Comparison of ENCODE assay signal across 8 mouse cellular contexts in genomic region chr11:82846079-82846436, GRCm38 (mm10). TPM values are rescaled to one million over a fixed set of nuclear protein-coding genes. Genes with fewer than 3 reads are reported as not detected.
A peak's percentile ranks its signal among the peaks of the same experiment; 100 is the strongest.
DNase-seq lines count a peak whose midpoint lies in the region; ATAC-seq and TF ChIP-seq lines count a peak whose summit lies in the region.

No protein-coding gene starts in this region.

- H3K4me1 ChIP-seq in heart, embryonic 13.5 days = peaks cover 32% of the 10 kb centered on the region
- peaks cover 41% of the 10 kb centered on the region for H3K4me1 ChIP-seq in embryonic facial prominence, embryonic 10.5 days
- peaks cover 12% of the 10 kb centered on the region for H3K4me1 ChIP-seq in intestine, embryonic 16.5 days (ENCODE audit: control insufficient read depth, insufficient read depth, low read length)

- intact Hi-C loops in heart, postnatal 36 days (cut with DNase I) = no loop called here

- H3K9me3 ChIP-seq in heart, embryonic 13.5 days = no peaks in the 10 kb centered on the region
- no peaks in the 10 kb centered on the region for H3K9me3 ChIP-seq in embryonic facial prominence, embryonic 10.5 days
- no peaks in the 10 kb centered on the region for H3K9me3 ChIP-seq in intestine, embryonic 16.5 days (ENCODE audit: control insufficient read depth, low read length)

- peak overlapping the region; percentile 41 for H3K4me3 ChIP-seq in heart, embryonic 13.5 days
- peak overlapping the region; percentile 28 for H3K4me3 ChIP-seq in embryonic facial prominence, embryonic 10.5 days
- H3K4me3 ChIP-seq in intestine, embryonic 16.5 days (ENCODE audit: low read length) = no peak overlapping the region
- peak overlapping the region; percentile 5 for H3K4me3 ChIP-seq in myocyte

- H3K36me3 ChIP-seq in heart, embryonic 13.5 days = no peaks in the 10 kb centered on the region
- no peaks in the 10 kb centered on the region for H3K36me3 ChIP-seq in embryonic facial prominence, embryonic 10.5 days (replicated peaks)
- no peaks in the 10 kb centered on the region for H3K36me3 ChIP-seq in intestine, embryonic 16.5 days (ENCODE audit: control insufficient read depth, insufficient read depth, low read length)
- H3K36me3 ChIP-seq in myocyte (ENCODE audit: control insufficient read depth, insufficient read depth) = no peaks in the 10 kb centered on the region

- peak overlapping the region; percentile 69 for H3K4me2 ChIP-seq in heart, embryonic 13.5 days
- H3K4me2 ChIP-seq in intestine, embryonic 16.5 days (ENCODE audit: low read depth, low read length) = peak overlapping the region; percentile 34
- H3K4me2 ChIP-seq in myocyte (ENCODE audit: low read depth) = peak overlapping the region; percentile 82

- H3K79me2 ChIP-seq in myocyte (ENCODE audit: control insufficient read depth, insufficient read depth) = no peaks in the 10 kb centered on the region

- no peaks in the 10 kb centered on the region for H3K27me3 ChIP-seq in heart, embryonic 13.5 days (replicated peaks)
- H3K27me3 ChIP-seq in embryonic facial prominence, embryonic 10.5 days (replicated peaks; ENCODE audit: low read depth, poor library complexity, severe bottlenecking) = peaks cover 9% of the 10 kb centered on the region
- H3K27me3 ChIP-seq in intestine, embryonic 16.5 days (replicated peaks; ENCODE audit: control insufficient read depth, insufficient read depth, low read length) = no peaks in the 10 kb centered on the region
- no peaks in the 10 kb centered on the region for H3K27me3 ChIP-seq in myocyte (ENCODE audit: control insufficient read depth, insufficient read depth, insufficient read length)

- H3K9ac ChIP-seq in heart, embryonic 13.5 days = peak overlapping the region; percentile 72
- H3K9ac ChIP-seq in intestine, embryonic 16.5 days (ENCODE audit: low read depth, low read length) = peak overlapping the region; percentile 46

- 14% methylated on average over 4 of the region's 4 CpGs for WGBS in heart, embryonic 13.5 days
- 16% methylated on average over 4 of the region's 4 CpGs for WGBS in embryonic facial prominence, embryonic 10.5 days
- 38% methylated on average over 4 of the region's 4 CpGs for WGBS in intestine, embryonic 16.5 days

- H3K27ac ChIP-seq in heart, embryonic 13.5 days (replicated peaks) = peak overlapping the region; percentile 66
- H3K27ac ChIP-seq in embryonic facial prominence, embryonic 10.5 days (replicated peaks) = peak overlapping the region; percentile 62; the same call in 1 of the 2 replicates
- no peak overlapping the region for H3K27ac ChIP-seq in intestine, embryonic 16.5 days (ENCODE audit: low read length)

- no peak for TF ChIP-seq POLR2A in myocyte (IDR thresholded peaks at IDR 0.05; ENCODE audit: insufficient read length, low read depth)

- ATAC-seq in heart, embryonic 13.5 days (ENCODE audit: extremely low read depth, insufficient number of reproducible peaks, low FRiP score, low TSS enrichment) = no peak
- peak; percentile 68 for ATAC-seq in intestine, embryonic 16.5 days

- DNase-seq in heart, postnatal 36 days = no peak
- no peak for DNase-seq in embryonic facial prominence, embryonic 10.5 days (ENCODE audit: low spot score)
- no peak for DNase-seq in retina, embryonic 14.5 days (ENCODE audit: low spot score)
- no peak for DNase-seq in thymus, adult 18-20 months
- DNase-seq in adrenal gland, adult (ENCODE audit: inconsistent age in 2 of 2, low spot score in 1 of 2) = no peak

- no peak overlapping the region for H3ac ChIP-seq in myocyte (ENCODE audit: control insufficient read depth, insufficient read length)

TF ChIP-seq in myocyte, 11 proteins besides CTCF, POLR2A, EP300 and RAD21:
- TF ChIP-seq MYOD1 (IDR thresholded peaks at IDR 0.05; ENCODE audit: control insufficient read depth in 1 of 3, insufficient read length in 2 of 3, low read depth in 2 of 3) (no peak), POLR2AphosphoS2 (IDR thresholded peaks at IDR 0.05; ENCODE audit: insufficient read length, low read depth) (no peak), MYOG (IDR thresholded peaks at IDR 0.05; ENCODE audit: control insufficient read depth in 1 of 3, insufficient read depth in 1 of 3, insufficient read length in 2 of 3, low read depth in 2 of 3) (no peak), SRF (IDR thresholded peaks at IDR 0.05; ENCODE audit: control insufficient read depth, insufficient read length, low read depth) (no peak), E2F4 (IDR thresholded peaks at IDR 0.05; ENCODE audit: insufficient read depth) (no peak), TCF12 (IDR thresholded peaks at IDR 0.05; ENCODE audit: insufficient read depth, poor library complexity, severe bottlenecking) (no peak), MAX (IDR thresholded peaks at IDR 0.05; ENCODE audit: low read depth) (no peak), CEBPB (IDR thresholded peaks at IDR 0.05; ENCODE audit: insufficient read depth, poor library complexity, severe bottlenecking) (no peak), USF1 (IDR thresholded peaks at IDR 0.05; ENCODE audit: low read depth) (no peak), REST (IDR thresholded peaks at IDR 0.05; ENCODE audit: insufficient read depth, insufficient read length) (no peak), TCF3 (IDR thresholded peaks at IDR 0.05; ENCODE audit: insufficient read length, low read depth) (no peak)

RNA-seq across cellular contexts. Expression of gene Rffl, which starts 25.0 kb away (rescaled TPM):
- polyA plus RNA-seq in heart, embryonic 13.5 days (2015; fragmentation: Nextera tagmentation; extraction: Ambion mirVana) = 4.7 and 5.3 TPM in 2 replicates
- 1 to 10 TPM; 5.6 to 6.6 TPM for total RNA-seq in heart, postnatal 36 days (2021)
- 11.3 and 11.5 TPM in 2 replicates for polyA plus RNA-seq in embryonic facial prominence, embryonic 10.5 days (2016; fragmentation: Nextera tagmentation; extraction: Ambion mirVana)
- polyA plus RNA-seq in intestine, embryonic 16.5 days (2015; fragmentation: Nextera tagmentation; extraction: Ambion mirVana) = 13.1 and 13.6 TPM in 2 replicates
- polyA plus RNA-seq in myocyte (2012; fragmentation: generic; extraction: Trizol) = 1.8 TPM

RNA-seq across cellular contexts. Expression of gene Rad51d, which starts 44.4 kb away (rescaled TPM):
- polyA plus RNA-seq in heart, embryonic 13.5 days (2015; fragmentation: Nextera tagmentation; extraction: Ambion mirVana) = 12.2 and 12.4 TPM in 2 replicates
- 10 to 100 TPM in 1 of 2 experiments, 1 to 10 TPM in 1; 9.0 to 10.6 TPM for total RNA-seq in heart, postnatal 36 days (2021)
- polyA plus RNA-seq in embryonic facial prominence, embryonic 10.5 days (2016; fragmentation: Nextera tagmentation; extraction: Ambion mirVana) = 13.7 and 14.7 TPM in 2 replicates
- polyA plus RNA-seq in intestine, embryonic 16.5 days (2015; fragmentation: Nextera tagmentation; extraction: Ambion mirVana) = 13.9 and 15.0 TPM in 2 replicates
- 9.1 TPM for polyA plus RNA-seq in myocyte (2012; fragmentation: generic; extraction: Trizol)

RNA-seq across cellular contexts. Expression of gene Fndc8, which starts 45.9 kb away (rescaled TPM):
- 0.07 and 0.22 TPM in 2 replicates for polyA plus RNA-seq in heart, embryonic 13.5 days (2015; fragmentation: Nextera tagmentation; extraction: Ambion mirVana)
- total RNA-seq in heart, postnatal 36 days (2021) = not detected
- polyA plus RNA-seq in embryonic facial prominence, embryonic 10.5 days (2016; fragmentation: Nextera tagmentation; extraction: Ambion mirVana) = 0.26 and 0.35 TPM in 2 replicates
- 0.16 and 0.23 TPM in 2 replicates for polyA plus RNA-seq in intestine, embryonic 16.5 days (2015; fragmentation: Nextera tagmentation; extraction: Ambion mirVana)
- polyA plus RNA-seq in myocyte (2012; fragmentation: generic; extraction: Trizol) = 0.04 TPM
